Mouse (Mus musculus) right cerebral cortex, adult 18-20 months (tissue): Measurements from ENCODE around the gene Prss36.
"Not testable (repeated sequence)": the region's sequence is repeated elsewhere in the genome, so short reads cannot be mapped to it uniquely, and the experiment has no call there.

Experiments used
- DNase-seq: peaks from one replicate; pipeline ENCODE4 v3.0.0; 2022; ENCODE audit warnings: mixed read lengths

Prss36 gene

DNA sequence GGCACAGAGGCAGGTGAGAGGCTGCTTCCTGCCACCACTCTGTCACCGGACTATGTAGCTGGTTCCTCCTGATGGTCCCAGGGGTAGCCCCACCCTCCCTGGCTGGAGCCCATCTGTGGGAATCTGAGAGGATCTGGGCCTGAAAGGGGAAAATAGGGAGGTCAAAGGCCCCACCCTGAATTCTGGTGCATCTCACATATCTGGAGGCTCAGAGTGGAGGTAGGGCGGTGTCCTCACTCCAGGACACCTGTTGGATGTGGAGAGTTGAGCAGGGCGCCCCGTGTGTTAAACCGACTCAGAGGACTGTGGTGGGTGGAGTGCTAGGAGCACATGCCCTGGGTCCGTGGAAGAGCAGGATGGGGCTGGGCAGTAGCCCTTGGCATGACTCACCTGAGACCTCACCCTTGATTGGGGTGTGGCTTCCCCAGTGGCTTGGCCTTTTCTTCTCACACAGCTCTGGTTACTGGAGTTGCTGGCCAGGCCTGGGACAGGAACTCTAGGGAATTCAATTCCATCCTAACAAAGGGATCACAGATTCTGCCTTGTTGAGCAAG lies at the start of gene Prss36:
Gene Prss36, minus strand, starts transcription at position 256 of the 554 bp plus-strand sequence.
- DNase-seq: no peak

DNA sequence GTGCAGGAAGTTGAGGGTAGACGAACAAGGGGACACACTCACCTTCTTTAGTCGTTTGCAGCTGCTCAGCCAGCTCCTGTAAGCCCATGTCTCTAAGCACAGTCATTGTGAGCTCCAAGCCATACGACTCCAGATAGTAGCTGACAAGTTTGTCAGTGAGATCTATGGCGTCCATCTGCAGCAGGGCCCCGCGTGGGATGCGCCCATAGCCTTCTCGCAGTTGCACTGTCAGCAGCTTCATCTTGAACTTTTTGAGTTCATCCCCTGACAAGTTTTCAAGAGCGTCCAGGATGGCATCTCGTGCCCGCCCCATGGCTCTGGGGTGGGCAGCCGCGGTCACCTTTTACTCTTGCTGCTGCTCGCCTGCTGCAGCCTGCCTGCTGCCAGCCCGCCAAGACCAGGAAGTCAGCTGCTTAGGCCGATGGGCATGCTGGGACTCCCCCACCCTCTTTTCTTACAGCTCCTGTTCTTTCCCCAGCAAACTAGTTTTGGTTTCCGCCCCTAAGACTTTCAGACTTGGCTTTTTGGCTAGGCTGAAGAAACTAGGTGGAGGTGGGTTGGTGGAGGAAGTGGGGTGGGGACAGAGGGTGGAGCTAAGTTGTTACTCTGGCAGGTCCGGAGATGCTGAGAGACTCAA lies 46.9 kb upstream of the Prss36 start, which contains the start of gene Pycard:
Gene Pycard, minus strand, starts transcription at position 527 of the 637 bp plus-strand sequence.
- DNase-seq: peak; percentile 18

DNA sequence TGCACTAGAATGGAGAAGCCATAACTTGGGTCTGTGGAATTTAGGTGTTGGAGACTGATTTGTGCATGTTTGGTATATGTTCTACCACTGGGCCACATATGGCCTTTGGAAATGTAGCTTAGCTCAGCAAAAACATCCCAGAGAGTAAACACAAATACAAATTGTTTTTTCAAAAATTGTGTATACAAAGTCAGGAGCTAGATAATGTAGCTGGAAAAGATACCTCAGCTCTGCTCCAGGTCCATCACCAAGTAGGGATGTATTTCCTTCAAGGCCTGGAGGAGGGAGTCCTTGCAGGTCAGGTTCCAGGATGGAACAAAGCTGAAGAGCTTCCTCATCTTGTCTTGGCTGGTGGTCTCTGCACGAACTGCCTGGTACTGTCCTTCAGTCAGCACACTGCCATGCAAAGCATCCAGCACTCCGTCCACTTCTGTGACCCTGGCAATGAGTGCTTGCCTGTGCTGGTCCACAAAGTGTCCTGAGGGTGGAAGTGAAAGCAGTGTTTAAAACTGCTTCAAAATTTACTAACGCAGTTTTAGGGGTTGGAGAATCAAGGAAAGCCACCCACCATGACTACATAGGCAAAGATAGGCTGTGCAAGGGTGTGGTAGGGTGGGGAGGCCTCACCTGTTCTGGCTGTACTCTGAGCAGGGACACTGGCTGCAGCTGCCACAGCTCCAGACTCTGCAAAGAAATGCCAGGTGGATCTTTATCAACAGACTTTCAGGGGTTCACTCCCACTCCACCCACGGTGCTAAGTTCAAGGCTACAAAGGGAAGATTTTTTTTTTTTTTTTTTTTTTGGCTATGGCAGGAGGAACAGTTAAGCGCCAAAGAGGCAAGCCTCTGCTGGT lies 46.2 kb upstream of the Prss36 start:
- DNase-seq: peak; percentile 18

DNA sequence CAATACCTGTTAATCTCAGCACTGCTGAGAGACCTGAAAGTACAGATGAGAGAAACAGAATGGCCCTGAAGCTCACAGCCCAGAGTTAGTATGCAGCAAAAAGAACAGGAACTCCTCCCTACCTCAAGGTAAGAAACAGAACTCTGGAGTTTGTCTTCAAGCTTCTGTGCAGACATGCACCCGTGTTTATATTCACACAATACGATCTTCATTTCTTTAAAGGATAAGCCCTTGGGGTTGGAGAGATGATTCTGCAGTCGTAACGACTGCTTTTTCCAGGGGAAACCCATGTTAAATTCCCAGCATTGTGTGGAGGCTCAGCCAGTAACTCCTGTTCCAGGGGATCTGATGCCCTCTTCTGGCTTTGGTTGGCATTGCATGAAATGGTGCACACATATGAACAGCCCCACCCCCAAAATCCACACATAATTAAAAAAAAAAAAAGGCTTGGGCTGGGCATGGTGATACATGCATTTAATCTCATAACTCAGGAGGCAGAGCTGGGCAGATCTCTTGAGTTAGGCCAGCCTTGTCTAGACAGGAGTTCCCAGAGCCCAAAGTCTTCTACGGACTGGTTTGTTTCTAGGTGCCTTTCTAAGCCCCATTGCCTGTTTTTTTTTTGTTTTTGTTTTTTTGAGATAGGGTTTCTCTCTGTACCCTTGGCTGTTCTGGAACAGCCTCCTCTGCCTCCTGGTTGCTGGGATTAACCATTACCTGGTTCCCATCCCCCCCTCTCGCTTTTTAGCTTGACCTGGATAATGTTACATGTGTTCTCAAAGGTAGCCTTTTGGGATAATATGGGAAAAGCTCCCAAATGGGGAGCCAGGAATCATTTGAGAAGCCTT lies 45.3 kb upstream of the Prss36 start:
- DNase-seq: peak; percentile 57

DNA sequence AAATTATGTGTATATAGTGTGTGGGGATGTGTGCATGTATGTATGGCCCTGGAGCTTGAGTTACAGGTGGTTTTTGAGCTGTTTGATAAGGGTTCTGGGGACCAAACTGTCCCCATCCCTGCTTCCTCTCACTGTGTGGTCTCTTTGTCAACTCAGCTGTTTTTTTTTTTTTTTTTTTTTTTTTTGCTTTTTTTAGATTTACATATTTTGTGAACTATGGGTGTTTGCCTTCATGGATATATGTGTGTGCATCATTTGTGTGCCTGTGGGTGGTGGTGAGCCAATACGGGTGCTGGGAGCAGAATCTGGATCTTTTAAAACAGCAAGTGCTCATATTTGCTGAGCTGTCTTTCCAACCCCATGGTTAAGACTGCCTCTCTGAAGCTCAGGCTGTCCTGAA lies 42.4 kb upstream of the Prss36 start:
- DNase-seq: no peak

GRCm38 (mm10) chr7:127980606-127981005 lies 34.1 kb upstream of the Prss36 start:
- DNase-seq: no peak

- DNase-seq: no peak
Measured at GRCm38 (mm10) chr7:127978856-127979255, 32.3 kb upstream of the Prss36 start.

- DNase-seq: no peak
Measured at GRCm38 (mm10) chr7:127974413-127974930, 27.9 kb upstream of the Prss36 start.

- DNase-seq: peak; percentile 63
Measured at GRCm38 (mm10) chr7:127967922-127968828, 21.6 kb upstream of the Prss36 start.

- peak; percentile 92 for DNase-seq
Measured at GRCm38 (mm10) chr7:127967004-127967921, 20.7 kb upstream of the Prss36 start, which contains the start of gene Fus. Fus (plus strand) TSS chr7:127967457.

GRCm38 (mm10) chr7:127966371-127966918 lies 19.9 kb upstream of the Prss36 start:
- DNase-seq: no peak

GRCm38 (mm10) chr7:127959364-127959763 lies 12.8 kb upstream of the Prss36 start:
- no peak for DNase-seq

DNA sequence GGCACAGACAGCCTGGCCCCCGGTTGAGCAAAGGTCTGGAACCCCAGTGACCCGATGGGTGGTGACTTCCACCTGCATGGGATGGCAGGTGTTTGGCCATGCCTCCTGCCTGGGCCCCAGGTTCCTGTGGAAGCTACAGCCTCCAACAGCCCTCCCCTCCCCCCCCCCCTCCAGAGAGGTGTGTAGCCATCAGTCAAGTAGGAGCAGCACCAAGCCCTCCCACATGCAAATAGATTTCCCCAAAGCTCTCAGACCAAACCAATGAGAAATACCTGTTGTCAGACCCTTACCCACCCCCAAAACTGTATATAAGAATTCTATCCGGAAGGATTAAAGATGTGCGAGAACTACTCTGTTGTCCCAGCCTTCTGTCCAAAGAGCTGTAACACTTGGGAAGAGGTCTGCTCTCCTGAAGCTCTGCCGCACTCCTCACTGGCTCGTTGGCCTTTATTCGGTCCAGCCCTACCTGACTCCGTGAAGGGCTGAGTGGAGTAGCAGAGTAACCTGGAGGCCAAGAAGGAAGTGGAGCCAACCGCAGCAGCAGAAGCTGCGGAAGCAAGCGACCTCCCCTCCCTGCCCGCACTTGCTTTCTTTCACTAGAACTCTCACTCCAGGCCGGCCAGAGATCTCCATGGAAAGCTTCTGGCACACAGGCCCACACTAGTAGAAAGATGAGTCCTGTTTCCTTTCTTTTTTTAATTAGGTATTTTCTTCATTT lies 6.5 kb upstream of the Prss36 start:
- DNase-seq: no peak

DNA sequence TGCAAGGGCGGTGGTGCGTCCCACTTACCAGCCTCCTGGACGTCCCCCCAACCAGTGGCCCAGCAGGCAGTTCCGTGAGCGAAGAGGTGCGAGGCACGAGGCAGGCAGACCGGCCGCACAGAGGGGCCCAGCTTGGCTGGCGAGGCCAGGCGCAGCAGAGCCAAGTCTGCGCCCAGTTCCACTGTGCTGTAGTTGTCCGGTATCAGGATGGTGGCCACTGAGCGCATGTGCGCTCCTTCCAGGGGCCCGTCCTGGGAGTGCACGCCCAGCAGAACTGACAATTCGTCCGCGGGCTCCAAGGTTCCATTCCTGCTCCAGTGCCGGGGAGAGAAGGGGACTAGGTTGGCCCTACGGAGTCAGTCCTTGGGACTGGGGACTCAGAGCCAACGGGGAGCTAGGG lies 1.9 kb downstream of the Prss36 start:
- DNase-seq: no peak

GRCm38 (mm10) chr7:127942097-127942496 lies 4.4 kb downstream of the Prss36 start:
- not testable (repeated sequence) for DNase-seq

DNA sequence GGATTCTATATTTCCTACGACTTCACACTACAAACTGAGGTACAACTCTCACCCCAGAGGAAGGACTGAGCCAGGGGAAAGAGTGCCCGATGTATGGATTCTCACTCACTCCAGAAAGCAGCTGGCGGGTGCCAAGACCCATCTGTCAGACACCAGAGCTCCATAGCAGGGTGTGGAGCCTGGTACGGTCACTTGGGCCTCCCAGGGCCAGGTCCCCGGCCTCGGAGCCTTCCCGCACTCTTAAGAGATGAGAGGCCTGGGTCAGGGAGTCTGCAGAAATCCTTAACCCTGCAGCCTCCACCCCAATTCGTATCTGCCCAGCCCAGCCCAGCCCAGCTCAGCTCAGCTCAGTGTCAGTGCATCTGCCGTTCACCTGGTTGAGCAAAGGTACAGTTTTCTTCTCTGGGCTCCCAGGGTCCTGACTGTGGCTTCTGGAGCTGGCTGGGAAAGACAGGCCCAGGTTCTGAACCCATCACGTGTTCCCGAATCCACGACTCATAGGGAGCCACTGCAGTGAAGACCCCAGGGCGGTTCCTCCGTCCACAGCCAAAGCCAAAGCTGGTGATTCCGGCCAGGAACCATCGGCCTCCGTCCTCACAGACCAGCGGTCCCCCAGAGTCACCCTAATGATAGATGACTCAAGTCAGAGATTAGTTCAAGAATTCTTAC lies 10.2 kb downstream of the Prss36 start:
- no peak for DNase-seq

DNA sequence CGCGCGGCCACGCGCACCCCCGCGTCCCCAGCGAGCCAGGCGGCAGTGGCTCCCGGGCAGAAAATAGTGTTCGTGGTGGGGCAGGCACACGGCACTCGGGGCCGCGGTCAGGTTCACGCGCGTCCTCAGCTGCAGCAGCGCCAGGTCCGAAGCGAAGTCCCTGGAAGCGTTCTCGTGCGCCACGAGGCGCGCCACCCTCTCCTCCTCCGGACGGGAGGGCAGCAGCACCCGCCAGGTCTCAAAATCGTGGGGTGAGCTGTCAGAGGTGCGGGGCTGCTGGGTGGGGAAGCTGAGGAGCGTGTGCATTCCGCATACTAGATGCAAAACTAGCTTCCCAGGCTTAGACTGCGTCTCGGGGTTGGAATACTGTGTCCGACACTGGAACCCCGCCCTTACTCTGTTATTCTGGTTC lies 10.8 kb downstream of the Prss36 start:
- no peak for DNase-seq

GRCm38 (mm10) chr7:127935028-127935722 lies 11.3 kb downstream of the Prss36 start:
- DNase-seq: peak; percentile 96
